Mouse (Mus musculus) CD8-positive naive resting alpha-beta T cell, adult 57 days (primary cell): ENCODE data around the gene Arpin. TPM values are rescaled to one million over a fixed set of nuclear protein-coding genes. Genes with fewer than 3 reads are reported as not detected.

ENCODE experiments used
- total RNA-seq: library from RNA; stranded (reverse); gene quantifications from one replicate; pipeline ENCODE4 v1.2.4, GENCODE M21; 2023

Arpin gene
- total RNA-seq, result not detected

GRCm38 (mm10) chr7:79934862-79935510 lies at the start of gene Arpin:
Arpin (minus strand) TSS chr7:79935359.

DNA sequence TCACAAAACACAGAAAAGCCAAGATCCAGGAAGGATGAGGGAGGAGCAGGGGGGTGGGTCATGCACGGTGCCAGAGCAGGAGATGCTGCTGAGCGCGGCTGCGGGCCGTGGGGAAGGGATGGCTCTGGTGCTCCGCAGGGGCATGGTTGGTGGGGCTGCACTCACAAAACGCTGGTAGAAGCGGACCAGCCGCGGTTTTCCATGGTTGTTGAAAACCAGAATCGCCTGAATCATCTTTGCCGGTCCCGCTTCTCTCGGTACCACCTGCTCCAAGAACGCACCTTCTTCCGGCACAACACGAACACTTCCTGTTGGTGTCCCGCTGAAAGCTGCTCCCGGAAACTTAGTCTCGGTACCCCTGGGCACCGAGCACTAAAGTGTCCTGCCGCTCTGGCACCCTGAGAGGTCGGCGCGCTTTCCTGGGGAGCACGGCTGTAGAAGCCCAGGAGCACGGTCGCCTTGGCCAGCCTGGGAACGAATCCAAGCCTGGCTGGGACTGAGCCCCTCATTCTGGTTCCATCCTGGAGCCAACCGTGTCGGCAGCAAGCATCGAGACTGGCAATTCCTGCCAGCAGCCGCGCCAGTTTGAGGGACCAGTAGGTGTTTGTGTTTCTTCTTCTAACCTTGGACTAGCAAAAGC lies 14.7 kb downstream of the Arpin start, which contains the start of gene Ap3s2:
Gene Ap3s2 (minus strand): TSS at position 306 of the 640 bp plus-strand sequence.

Other genes starting within 250 kb of the Arpin start
- gene Kif7, start 219.6 kb downstream of the Arpin start, total RNA-seq, result 6.6 TPM
- gene Plin1, start 202.5 kb downstream of the Arpin start, total RNA-seq, result not detected
- 0.73 TPM for gene Pex11a, start 192.2 kb downstream of the Arpin start, total RNA-seq
- gene Wdr93, start 192.2 kb downstream of the Arpin start, total RNA-seq, result not detected
- gene Mesp1, start 141.6 kb downstream of the Arpin start, total RNA-seq, result not detected
- gene Mesp2, start 124.6 kb downstream of the Arpin start, total RNA-seq, result not detected
- gene Anpep, start 74.3 kb downstream of the Arpin start, total RNA-seq, result 0.92 TPM
- 20.2 TPM for gene Ap3s2, start 14.7 kb downstream of the Arpin start, total RNA-seq
- gene Zfp710, start 89.5 kb upstream of the Arpin start, total RNA-seq, result 26.3 TPM
- 38.2 TPM for gene Idh2, start 180.0 kb upstream of the Arpin start, total RNA-seq